Mouse (Mus musculus): Measurements from ENCODE around the gene Gsx2.
A peak's percentile ranks its signal among the peaks of the same experiment; 100 is the strongest.

Gsx2 gene

GRCm38 (mm10) chr5:75075383-75075941 is at the start of gene Gsx2:
TSS of gene Gsx2 (plus strand) at chr5:75075601.
- no peak for DNase-seq (ENCODE audit: low spot score)

GRCm38 (mm10) chr5:75035475-75035874 is 39.9 kb upstream of the Gsx2 start:
- no peak for DNase-seq (ENCODE audit: low spot score)

GRCm38 (mm10) chr5:75039307-75039706 is 36.1 kb upstream of the Gsx2 start:
- DNase-seq (ENCODE audit: low spot score), result no peak

- DNase-seq (ENCODE audit: low spot score), result no peak
Measured at GRCm38 (mm10) chr5:75043011-75043445, 32.4 kb upstream of the Gsx2 start.

GRCm38 (mm10) chr5:75043621-75044301 is 31.6 kb upstream of the Gsx2 start:
- peak; percentile 21 for DNase-seq (ENCODE audit: low spot score)

- DNase-seq (ENCODE audit: low spot score), result peak; percentile 72
Measured at GRCm38 (mm10) chr5:75044310-75044904, 31.0 kb upstream of the Gsx2 start, which contains the start of gene Chic2. TSS of gene Chic2 (minus strand) at chr5:75044774.

- no peak for DNase-seq (ENCODE audit: low spot score)
Measured at GRCm38 (mm10) chr5:75045371-75045770, 30.0 kb upstream of the Gsx2 start.

- DNase-seq (ENCODE audit: low spot score), result peak; percentile 67
Measured at GRCm38 (mm10) chr5:75046681-75047321, 28.6 kb upstream of the Gsx2 start.

- DNase-seq (ENCODE audit: low spot score), result no peak
Measured at GRCm38 (mm10) chr5:75051109-75051508, 24.3 kb upstream of the Gsx2 start.

GRCm38 (mm10) chr5:75063177-75063576 is 12.2 kb upstream of the Gsx2 start:
- no peak for DNase-seq (ENCODE audit: low spot score)

GRCm38 (mm10) chr5:75066715-75067114 is 8.7 kb upstream of the Gsx2 start:
- DNase-seq (ENCODE audit: low spot score), result no peak

- DNase-seq (ENCODE audit: low spot score), result no peak
Measured at GRCm38 (mm10) chr5:75067125-75067756, 8.2 kb upstream of the Gsx2 start.

- peak; percentile 8 for DNase-seq (ENCODE audit: low spot score)
Measured at GRCm38 (mm10) chr5:75070132-75070531, 5.3 kb upstream of the Gsx2 start.

- DNase-seq (ENCODE audit: low spot score), result peak; percentile 8
Measured at GRCm38 (mm10) chr5:75070656-75071375, 4.6 kb upstream of the Gsx2 start.

- DNase-seq (ENCODE audit: low spot score), result no peak
Measured at GRCm38 (mm10) chr5:75071951-75072350, 3.5 kb upstream of the Gsx2 start.

GRCm38 (mm10) chr5:75072532-75072931 is 2.9 kb upstream of the Gsx2 start:
- DNase-seq (ENCODE audit: low spot score), result no peak

- DNase-seq (ENCODE audit: low spot score), result no peak
Measured at GRCm38 (mm10) chr5:75073167-75073566, 2.2 kb upstream of the Gsx2 start.

GRCm38 (mm10) chr5:75073684-75074083 is 1.7 kb upstream of the Gsx2 start:
- no peak for DNase-seq (ENCODE audit: low spot score)

- no peak for DNase-seq (ENCODE audit: low spot score)
Measured at GRCm38 (mm10) chr5:75074132-75074531, 1.3 kb upstream of the Gsx2 start.

- DNase-seq (ENCODE audit: low spot score), result no peak
Measured at GRCm38 (mm10) chr5:75074537-75075382, 641 bp upstream of the Gsx2 start.

Measured in MN1 (cell line).